Mouse (Mus musculus) spleen, adult 2 months (tissue): ENCODE data around the gene Ankfn1.

ENCODE experiments used
- CTCF ChIP-seq: fragments of 200-500 bp; IDR thresholded peaks from 2 replicates; pipeline ENCODE4 v1.5.1; 2011; ENCODE audit warnings: mild to moderate bottlenecking, inconsistent platforms; ENCODE audit not compliant: insufficient read depth, insufficient read length, insufficient replicate concordance; ENCODE audit errors: extremely low read depth
- POLR2A ChIP-seq: fragments of 200-500 bp; IDR thresholded peaks from 2 replicates; pipeline ENCODE4 v1.6.1; 2011; ENCODE audit warnings: low read depth, low read length, inconsistent platforms

GRCm38 (mm10) chr11:89440566-89440965 lies 336.9 kb downstream of the Ankfn1 start:
- no peak for TF ChIP-seq CTCF
- TF ChIP-seq POLR2A = no peak
